Mouse (Mus musculus) 3T3-L1 (cell line): ENCODE measurements at regions not wholly inside any gene's neighbourhood (a gene's known extent, or its start where the extent isn't known, plus 50 kb on each side); places are given as distances from the start of the nearest gene placed in this dataset.

Source experiments
- DNase-seq: peaks from one replicate; pipeline ENCODE4 v3.0.0-alpha.2; 2015; ENCODE audit warnings: low read depth, low spot score

- DNase-seq, result no peak
Observed at GRCm38 (mm10) chr15:85660528-85661392, 74.0 kb upstream of the Ppara start.

- no peak for DNase-seq
Observed at GRCm38 (mm10) chr15:85661393-85661690, 73.4 kb upstream of the Ppara start.

DNA sequence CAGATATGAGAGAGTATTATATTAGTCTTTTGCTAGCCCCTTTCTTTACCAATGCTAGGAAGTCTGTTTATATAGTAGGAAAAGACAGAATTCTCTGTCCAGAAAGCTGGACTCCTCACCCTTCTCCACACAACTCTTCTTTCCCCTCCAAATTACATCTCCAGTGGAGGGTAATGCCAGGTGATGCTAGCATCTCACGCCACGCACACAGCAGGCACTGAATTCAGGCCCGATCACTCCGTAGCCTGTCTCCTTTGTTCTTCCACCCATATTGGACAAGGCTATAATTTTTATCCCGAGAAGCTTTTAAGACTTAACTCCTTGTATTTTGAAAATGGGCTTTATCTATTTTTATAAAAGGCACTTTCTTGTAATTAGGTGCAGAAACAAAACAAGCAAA is 73.0 kb upstream of the Ppara start:
- no peak for DNase-seq

DNA sequence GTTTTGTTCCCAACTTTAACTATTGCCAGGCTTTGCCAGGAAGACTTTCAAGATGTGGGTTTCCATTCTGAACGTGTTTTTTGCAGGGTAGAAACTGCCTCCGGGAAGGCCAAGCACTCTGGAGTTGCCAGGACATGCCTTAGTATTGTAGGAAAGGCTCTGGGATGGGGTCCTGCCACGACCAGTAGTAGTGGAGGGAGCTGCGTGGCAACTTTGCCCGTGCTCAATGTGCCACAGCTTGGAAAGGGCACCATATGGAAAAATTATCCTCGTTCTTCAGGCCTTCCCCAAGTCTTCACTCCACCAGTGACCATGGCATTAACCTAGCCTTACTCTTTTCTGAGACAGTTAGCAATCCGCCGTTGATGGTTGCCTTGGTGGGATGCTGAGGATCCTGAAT is 72.5 kb upstream of the Ppara start:
- no peak for DNase-seq

GRCm38 (mm10) chr15:85662673-85663072 is 72.1 kb upstream of the Ppara start:
- no peak for DNase-seq

DNA sequence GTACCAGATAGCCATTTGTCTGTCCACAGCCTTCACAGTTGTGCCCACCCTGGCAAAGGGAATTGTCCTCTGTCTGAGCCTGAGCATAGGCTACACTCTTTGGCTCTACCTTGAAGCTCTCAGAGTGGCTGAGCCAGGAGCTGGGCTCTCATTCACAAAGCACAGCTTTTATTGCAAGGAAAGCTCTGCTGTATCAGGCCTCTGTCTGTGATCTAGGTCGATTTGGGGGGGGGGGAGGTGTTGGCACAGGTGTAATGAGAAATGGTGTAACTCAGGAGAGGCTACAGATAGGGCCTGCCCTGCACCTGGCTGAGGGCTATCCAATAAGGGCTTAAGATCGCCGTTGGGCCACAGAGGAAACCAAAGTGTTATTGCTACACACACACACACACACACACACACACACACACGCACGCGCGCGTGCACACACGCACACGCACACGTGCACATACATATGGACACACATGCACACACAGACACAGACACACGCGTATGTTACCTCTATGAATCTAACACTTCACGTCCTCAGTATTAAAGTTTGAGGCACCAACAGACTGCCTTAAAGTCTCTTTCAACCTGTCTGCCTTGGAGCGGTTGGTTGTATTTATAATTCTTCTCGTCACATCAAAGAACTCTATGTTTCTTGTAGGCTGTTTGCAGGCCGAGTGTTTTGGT is 70.9 kb upstream of the Ppara start:
- DNase-seq, result no peak

DNA sequence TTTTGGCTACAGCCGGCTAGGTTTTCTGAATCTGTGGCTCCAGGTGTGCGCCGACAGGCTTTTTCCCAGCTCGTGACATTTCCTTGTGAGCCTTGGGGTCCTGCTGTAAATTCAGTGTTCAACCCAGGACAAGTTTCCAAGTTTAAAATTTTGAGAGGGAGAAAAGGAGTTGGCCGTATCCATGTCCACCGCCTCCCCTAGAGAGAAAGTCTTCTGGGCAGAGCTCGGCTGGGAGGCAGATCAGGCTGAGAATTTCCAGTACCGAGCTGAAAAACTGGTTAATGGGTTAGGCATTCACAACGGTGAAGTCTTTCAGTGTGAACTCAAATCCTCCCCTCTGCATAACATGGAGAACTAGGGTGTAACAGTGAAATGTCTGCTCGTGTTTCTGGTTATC is 70.4 kb upstream of the Ppara start:
- no peak for DNase-seq

DNA sequence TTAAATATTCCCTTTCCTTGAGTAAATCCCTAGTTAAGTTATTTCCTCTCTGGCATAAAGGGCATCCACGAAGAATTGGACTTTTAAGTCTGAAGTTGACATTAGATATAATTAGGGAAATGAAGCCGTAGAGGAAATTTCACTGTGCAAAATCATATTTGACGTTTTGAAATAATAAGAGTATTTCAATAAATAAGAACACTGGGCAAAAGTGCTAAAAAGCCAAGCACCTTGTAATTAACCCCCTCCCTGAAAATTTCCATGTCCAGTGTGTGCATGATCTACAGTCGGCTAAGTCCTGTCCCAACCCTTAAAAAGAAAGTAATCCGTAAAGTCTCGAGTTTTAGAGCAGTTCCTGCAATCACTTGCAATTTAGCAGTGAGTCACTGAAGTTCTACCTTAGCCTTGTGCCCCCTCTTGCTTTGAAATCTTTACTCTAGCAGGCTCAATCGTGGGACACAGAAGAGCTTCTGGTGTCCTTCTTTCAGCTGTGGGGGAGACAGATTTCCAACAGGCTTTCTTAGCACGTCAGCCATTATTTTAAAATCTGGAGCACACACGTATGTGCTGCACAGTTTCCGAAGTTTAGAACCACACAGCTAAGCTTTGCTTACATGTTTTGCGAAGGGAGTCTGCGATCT is 69.5 kb upstream of the Ppara start:
- no peak for DNase-seq

DNA sequence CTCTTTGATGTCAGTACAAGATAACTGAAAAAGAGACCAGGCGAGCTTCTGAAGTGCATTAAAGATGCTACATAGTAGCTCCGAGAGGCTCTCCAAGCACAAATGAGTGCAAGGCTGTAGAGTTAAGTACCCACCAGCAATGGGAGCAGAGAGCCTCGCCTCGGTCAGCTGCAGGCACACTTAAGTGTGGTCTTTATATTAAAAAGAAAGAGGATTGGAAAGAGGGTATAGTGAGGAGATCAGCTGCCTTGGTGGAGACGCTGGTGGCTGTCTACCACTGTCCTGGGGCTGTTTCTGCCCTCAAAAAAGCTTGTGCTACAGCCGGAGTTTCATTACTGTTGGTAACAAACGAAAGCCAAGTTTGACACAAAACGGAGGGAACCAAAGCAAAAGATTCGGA is 68.3 kb upstream of the Ppara start:
- no peak for DNase-seq

- DNase-seq, result no peak
Observed at GRCm38 (mm10) chr15:85667381-85667791, 67.4 kb upstream of the Ppara start.

GRCm38 (mm10) chr15:85667906-85668590 is 66.7 kb upstream of the Ppara start:
- no peak for DNase-seq

DNA sequence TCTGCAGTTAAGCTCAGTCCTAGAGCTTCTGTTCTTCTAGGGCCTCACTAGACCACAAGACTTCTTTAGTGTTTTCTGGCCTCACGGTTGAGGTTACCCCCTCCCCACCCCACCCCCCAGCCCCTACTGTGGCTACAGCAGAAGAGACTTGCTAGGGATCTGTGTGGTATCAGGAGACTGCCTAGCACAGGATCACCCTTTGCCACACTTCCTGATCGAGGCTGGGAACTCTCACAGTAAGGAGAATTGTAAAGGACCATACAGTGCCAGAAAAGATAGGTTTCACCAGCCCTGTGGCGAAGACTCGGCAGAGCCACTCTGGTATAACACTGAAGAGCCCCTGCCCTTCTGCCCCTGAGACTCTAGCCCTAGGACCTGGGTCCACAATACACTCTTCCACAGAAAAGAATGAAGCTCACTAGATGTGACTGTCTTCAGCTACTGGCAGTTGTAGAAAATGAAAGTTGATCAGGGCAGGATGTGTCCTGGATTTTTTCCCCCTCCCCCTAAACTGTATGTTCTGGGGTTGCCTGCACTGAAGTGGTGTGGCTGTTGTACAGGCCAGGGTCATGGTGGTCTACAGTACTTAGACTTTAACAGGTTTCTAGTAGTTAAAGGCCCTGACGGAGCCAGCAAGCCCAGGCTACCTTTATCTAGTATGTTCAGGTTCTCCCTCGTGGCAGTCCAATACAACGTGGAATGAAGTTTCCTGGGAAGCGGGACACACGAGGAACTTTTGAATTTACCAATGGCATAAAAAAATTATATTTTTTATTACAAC is 65.7 kb upstream of the Ppara start:
- no peak for DNase-seq

DNA sequence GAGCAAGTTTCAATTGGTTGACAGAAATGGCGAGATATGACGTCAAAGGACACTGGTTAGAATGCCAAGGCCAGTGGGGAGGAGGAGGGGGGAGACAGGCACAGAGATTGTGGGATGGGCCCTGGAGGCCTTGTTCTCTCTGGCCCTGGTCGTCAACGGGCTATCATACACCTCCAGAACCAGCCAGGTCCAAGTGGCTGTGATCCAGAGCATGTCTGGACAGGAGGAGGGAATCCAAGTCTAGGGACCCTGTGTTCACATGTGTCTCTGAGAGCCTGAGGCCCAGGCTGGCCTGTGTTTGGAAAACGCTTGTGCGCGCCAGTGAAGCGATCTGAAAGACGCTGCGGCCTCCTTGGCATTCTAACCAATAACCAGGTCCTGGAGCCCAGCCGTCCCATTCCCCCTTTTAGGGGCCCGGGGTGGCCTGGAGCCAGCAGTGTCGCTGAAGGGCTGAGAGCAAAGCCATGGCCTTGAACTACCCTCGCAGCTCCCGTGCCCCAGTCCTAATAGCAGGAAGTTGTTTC is 65.1 kb upstream of the Ppara start:
- DNase-seq, result peak; percentile 94

DNA sequence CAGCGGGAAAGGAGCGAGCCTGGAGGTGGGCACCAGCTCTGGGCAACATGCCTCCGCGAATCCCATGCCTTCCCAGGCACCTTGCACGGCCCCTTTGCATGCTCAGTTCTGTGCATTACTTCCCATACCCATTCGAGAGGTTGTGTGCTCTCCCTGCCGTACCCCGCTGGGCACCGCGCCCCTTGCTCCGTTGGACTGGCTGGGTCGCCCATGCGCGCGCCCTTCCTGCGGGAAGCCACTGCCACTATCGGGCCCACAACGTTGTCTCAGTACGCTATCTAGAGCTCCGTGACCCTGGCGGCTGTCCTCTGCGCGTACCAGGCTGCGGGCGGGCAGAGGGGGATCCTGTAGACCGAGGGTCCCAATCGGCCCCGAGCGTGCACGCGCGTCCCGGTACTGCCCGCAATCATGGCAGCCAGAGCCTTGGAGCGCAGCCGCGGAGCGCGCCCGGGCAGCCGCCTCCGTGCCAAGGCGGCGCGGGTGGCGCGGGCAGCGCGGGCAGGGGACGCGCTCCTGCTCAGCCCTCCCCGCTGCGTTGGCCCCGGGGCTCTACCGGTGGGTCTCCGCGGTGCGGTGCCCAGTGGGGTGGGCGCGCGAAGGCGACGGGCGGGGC is 64.5 kb upstream of the Ppara start:
- no peak for DNase-seq

- peak; percentile 65 for DNase-seq
Observed at GRCm38 (mm10) chr15:85670789-85671700, 63.7 kb upstream of the Ppara start.

DNA sequence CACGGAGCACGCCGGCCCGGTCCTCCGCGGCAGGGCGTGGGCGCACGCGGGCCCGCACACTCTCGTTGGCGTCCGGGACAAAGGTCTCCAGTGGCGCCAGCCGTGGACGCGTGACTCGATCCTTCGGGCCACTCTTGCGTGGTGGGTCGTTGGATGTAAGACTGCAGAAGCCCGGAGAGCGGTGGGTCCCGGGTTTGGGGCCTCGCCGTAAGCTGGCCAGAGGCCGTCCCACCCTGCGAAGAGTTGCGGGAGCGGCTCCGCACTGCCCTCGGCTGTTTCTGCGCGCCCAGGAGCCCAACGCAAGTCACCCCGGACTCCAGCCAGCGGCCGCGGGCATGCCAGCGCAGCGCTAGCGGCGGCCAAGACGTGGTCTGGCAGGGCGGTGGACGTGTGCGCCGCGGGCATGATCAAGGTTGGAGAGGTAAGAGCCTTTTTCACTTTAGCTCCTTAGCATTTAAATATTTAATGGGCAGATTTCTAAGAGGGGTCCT is 63.0 kb upstream of the Ppara start:
- no peak for DNase-seq

GRCm38 (mm10) chr15:85672376-85672775 is 62.4 kb upstream of the Ppara start:
- no peak for DNase-seq

DNA sequence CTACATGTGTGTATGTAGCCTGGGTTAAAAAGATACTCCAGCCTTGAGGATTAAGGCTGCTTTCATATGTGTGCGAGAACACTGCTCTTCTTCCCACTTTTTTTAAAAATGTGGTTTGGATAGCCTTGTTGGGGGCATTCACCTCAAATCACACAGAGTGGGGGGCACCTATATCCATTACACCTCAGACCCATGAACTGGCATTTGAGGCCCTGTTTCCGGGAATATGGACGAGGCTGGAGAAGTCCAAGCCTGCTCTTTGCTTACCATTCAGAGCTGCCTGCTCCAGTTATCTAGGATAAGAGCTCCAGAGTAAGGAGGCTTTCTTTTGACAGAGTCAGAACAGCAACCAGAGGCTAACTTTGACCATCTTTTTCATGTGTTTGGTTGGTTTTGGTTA is 61.9 kb upstream of the Ppara start:
- DNase-seq, result no peak

DNA sequence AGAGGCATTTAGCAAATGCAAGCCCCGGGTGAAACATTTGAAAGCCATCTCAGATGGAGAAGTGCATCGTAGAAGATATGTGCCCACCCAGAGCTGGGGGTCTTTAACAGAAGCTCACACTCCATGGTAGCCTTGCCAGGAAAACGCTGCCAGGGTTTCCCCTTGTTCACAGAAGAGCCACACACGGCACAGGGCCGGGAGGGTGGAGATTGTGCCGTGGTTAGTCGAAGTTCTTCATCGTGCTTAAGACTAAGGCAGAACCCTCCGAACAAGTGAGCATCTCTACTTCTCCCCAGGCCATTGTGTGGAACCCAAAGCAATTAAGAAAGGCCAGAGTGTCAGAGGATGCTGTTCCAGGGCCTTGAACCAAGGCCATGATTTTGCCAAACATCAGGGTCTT is 61.3 kb upstream of the Ppara start:
- no peak for DNase-seq
